Mouse (Mus musculus) embryonic facial prominence, embryonic 14.5 days (tissue): ENCODE results near the gene Zdhhc18. TPM values are rescaled to one million over a fixed set of nuclear protein-coding genes. Genes with fewer than 3 reads are reported as not detected.

Experiments used
- ATAC-seq: fragments of 200-750 bp; cut with Nextera tagmentation; 2 replicates; pipeline ENCODE4 v1.8.0; 2017; ENCODE audit warnings: low read depth, moderate number of reproducible peaks, moderate TSS enrichment
- DNase-seq: peaks from one replicate; pipeline ENCODE4 v3.0.0-alpha.2; 2015; ENCODE audit warnings: low spot score
- H3K27ac ChIP-seq: fragments of 300-500 bp; sonication (generic); replicated peaks from 2 replicates; pipeline ENCODE4 v1.5.1; 2014; ENCODE audit warnings: low read depth, mild to moderate bottlenecking, low read length, moderate library complexity
- H3K27me3 ChIP-seq: fragments of 300-500 bp; sonication (generic); replicated peaks from 2 replicates; pipeline ENCODE4 v1.6.1; 2014; ENCODE audit warnings: low read length; ENCODE audit not compliant: control insufficient read depth, insufficient read depth
- H3K36me3 ChIP-seq: fragments of 300-500 bp; sonication (generic); 2 replicates; pipeline ENCODE4 v1.6.1; 2014; ENCODE audit warnings: low read length, mixed read lengths; ENCODE audit not compliant: control insufficient read depth, insufficient read depth
- H3K4me1 ChIP-seq: fragments of 300-500 bp; sonication (generic); 2 replicates; pipeline ENCODE4 v1.6.1; 2014; ENCODE audit warnings: antibody characterized with exemption, low read length; ENCODE audit not compliant: control insufficient read depth, insufficient read depth
- H3K4me2 ChIP-seq: fragments of 300-500 bp; sonication (generic); 2 replicates; pipeline ENCODE4 v1.6.1; 2014; ENCODE audit warnings: low read depth, mild to moderate bottlenecking, low read length, moderate library complexity, mixed read lengths
- H3K4me3 ChIP-seq: fragments of 300-500 bp; sonication (generic); 2 replicates; pipeline ENCODE4 v1.5.1; 2014; ENCODE audit warnings: low read depth, mild to moderate bottlenecking, low read length
- H3K9ac ChIP-seq: fragments of 300-500 bp; sonication (generic); 2 replicates; pipeline ENCODE4 v1.6.1; 2014; ENCODE audit warnings: low read depth, mild to moderate bottlenecking, low read length, moderate library complexity, mixed read lengths
- H3K9me3 ChIP-seq: fragments of 300-500 bp; sonication (generic); 2 replicates; pipeline ENCODE4 v1.6.1; 2016; ENCODE audit warnings: low read length; ENCODE audit not compliant: control insufficient read depth
- WGBS: fragments of 180-500 bp; shearing (Covaris S2); extraction: QIAGEN DNeasy Blood & Tissue Kit; methylation state at CpG from one replicate; pipeline ENCODE4 v1.1.7; 2014; 5-methylcytosine and 5-hydroxymethylcytosine counted together
- polyA plus RNA-seq: library from polyadenylated mRNA; unstranded; fragments of >200 nt; fragmentation: Nextera tagmentation; extraction: Ambion mirVana; gene quantifications from 2 replicates; pipeline ENCODE4 v1.2.1, GENCODE M21; 2014

Gene Zdhhc18
- polyA plus RNA-seq, 1 experiment from 2014 or later = 2.1 TPM

DNA sequence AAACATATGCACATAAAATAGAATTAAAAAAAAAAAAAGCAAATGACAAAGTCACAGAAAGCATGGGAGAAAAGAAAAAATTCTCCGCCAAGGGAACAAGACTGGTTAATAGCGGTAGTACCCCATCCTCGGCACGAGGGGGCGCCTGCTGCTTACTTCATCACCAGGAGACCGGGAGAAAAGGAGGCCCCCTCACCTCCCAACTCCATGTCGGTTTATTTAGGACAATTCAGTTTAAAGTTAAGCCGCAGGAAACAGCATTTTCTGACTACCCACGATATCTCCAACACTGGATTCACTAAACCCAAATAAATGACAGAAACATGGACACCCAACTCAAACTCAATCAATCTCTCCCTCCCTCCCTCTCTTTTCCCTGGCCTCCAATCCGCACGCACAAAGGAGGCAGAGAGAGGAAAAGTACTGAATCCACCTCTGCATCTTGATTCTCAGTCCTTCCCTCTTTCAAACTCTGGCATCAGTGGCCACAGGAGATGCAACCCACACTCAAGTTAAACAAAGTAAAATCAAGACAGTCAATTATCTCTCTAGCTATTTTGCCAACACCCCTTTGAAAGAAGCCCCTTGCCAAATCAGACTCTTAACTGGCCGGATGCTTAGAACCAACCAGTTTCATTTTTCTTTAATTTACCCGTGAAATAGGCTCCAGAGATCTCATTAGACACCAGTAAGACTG is 21.4 kb upstream of the Zdhhc18 start:
- peak overlapping the region; percentile 83 for H3K4me3 ChIP-seq
- H3K4me1 ChIP-seq = peaks cover 37% of the 10 kb centered on the region
- peak overlapping the region; percentile 99 for H3K27ac ChIP-seq
- 2% methylated on average over 13 of the region's 13 CpGs for WGBS
- H3K9me3 ChIP-seq = no peaks in the 10 kb centered on the region
- H3K4me2 ChIP-seq = peak overlapping the region; percentile 93
- DNase-seq (peak; percentile 93), ATAC-seq (no peak)
- peak overlapping the region; percentile 89 for H3K9ac ChIP-seq
- peaks cover 6% of the 10 kb centered on the region; the same call in 1 of the 2 replicates for H3K36me3 ChIP-seq
- no peaks in the 10 kb centered on the region for H3K27me3 ChIP-seq

DNA sequence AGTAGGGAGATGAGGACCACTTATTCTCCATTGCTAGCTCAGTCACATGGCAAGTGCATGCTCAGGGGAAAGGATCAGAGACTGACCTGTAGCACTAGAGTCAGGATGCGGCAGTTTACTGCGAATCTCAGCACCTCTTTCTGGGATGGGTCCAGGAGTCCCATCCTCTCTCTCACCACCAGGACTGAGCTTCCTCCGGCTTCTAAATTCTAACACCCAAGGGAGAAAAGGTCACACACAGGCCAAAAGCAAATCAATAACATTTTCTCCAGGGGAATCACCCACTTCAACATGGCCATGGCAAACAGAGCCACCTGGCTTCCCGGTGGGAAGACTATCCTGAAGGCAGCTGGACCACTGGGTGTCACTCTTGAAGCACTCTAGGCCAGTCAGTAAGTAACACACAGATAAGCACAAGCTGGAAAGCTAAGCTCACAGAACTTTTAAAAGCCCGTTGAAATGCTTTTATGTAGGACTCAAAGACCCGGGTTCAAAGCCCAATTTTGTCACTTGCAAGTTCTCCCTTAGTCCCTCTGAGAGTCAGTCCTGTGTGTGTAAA is 19.8 kb upstream of the Zdhhc18 start:
- 0 out of 2 replicates have a peak overlapping the region, but pooled peaks have one; percentile 93 for H3K4me2 ChIP-seq
- DNase-seq (no peak), ATAC-seq (no peak)
- H3K4me1 ChIP-seq = peaks cover 30% of the 10 kb centered on the region
- no peak overlapping the region for H3K4me3 ChIP-seq
- H3K9ac ChIP-seq = peak overlapping the region; percentile 3; the same call in 1 of the 2 replicates
- WGBS = 65% methylated on average over 6 of the region's 6 CpGs
- no peaks in the 10 kb centered on the region for H3K9me3 ChIP-seq
- no peaks in the 10 kb centered on the region for H3K27me3 ChIP-seq
- H3K36me3 ChIP-seq = peaks cover 13% of the 10 kb centered on the region; the same call in 1 of the 2 replicates
- H3K27ac ChIP-seq = no peak overlapping the region

DNA sequence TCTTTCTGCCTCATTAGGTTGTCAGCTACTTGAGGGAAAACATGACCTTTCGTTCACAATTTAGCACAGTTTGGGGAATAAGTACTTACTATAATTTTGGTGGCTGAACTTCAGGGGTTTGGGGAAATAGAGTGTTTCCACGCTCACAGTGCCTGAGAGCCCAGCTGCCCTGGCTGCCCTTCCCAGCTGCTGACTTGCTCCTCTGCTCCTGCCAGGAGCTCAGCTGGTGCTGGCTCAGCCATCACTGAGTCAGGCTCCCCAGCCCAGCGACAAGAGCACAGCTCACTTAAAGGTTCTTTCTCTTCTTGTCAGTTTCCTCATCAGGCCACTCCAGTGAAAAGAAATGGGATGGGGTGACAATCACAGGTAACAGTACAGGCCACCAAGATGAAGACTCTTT is 18.6 kb upstream of the Zdhhc18 start:
- no peak overlapping the region for H3K4me3 ChIP-seq
- H3K9ac ChIP-seq = peak overlapping the region; percentile 0; the same call in 1 of the 2 replicates
- H3K27ac ChIP-seq = no peak overlapping the region
- H3K27me3 ChIP-seq = no peaks in the 10 kb centered on the region
- H3K4me2 ChIP-seq = no peak overlapping the region
- ATAC-seq = no peak
- H3K36me3 ChIP-seq = peaks cover 19% of the 10 kb centered on the region; the same call in 1 of the 2 replicates
- H3K9me3 ChIP-seq = no peaks in the 10 kb centered on the region
- peaks cover 19% of the 10 kb centered on the region for H3K4me1 ChIP-seq
- WGBS = 68% methylated on average over 3 of the region's 3 CpGs
- DNase-seq = no peak

DNA sequence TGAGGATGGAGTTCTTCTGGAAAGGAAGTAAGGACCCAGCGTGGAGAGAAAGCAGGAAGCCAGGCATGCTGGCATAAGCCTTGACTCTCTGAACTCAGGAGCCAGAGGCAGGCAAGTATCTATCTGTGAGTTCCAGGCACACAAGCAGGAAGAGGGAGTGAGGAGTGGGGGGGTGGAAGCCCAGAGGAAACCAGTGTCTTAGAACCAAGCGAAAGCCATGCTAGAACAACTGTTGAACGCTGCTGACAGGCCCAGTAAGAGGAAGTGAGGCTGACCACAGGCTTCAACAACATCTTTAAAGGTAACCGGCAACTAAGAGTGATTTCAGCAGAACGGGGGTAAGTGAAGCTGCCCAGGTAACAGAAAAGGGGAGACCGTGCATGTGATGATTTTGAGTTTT is 16.2 kb upstream of the Zdhhc18 start:
- Histone ChIP-seq H3K4me1 (peaks cover 15% of the 10 kb centered on the region), H3K9me3 (no peaks in the 10 kb centered on the region), H3K27me3 (no peaks in the 10 kb centered on the region), H3K4me2 (no peak overlapping the region), H3K9ac (no peak overlapping the region), H3K27ac (no peak overlapping the region), H3K36me3 (peaks cover 29% of the 10 kb centered on the region; the same call in 1 of the 2 replicates), H3K4me3 (no peak overlapping the region)
- DNase-seq (no peak), ATAC-seq (no peak)
- 80% methylated on average over 6 of the region's 6 CpGs for WGBS

DNA sequence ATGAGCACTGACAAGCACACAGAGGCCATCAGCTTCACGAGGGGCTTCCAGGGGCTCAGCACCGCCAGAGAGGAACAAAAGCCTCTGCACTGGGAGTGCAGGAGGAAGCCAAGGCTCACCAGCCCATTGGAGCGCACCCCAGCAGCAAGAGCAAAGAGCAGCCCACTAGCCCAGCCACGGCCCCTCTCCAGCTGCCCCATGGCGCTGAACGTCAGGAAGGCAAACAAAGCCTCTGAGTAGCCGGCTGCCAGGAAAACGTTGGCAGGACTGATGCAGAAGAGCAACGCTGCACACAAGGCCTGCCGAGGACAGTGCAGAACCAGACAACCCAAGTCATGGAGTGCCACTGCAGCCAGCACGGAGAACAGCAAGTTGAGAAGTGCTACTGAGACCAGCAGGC is 15.2 kb upstream of the Zdhhc18 start:
- H3K4me2 ChIP-seq = no peak overlapping the region
- no peaks in the 10 kb centered on the region for H3K9me3 ChIP-seq
- DNase-seq (no peak), ATAC-seq (no peak)
- no peak overlapping the region for H3K9ac ChIP-seq
- peaks cover 29% of the 10 kb centered on the region; the same call in 1 of the 2 replicates for H3K36me3 ChIP-seq
- H3K27me3 ChIP-seq = no peaks in the 10 kb centered on the region
- H3K4me3 ChIP-seq = no peak overlapping the region
- H3K4me1 ChIP-seq = peaks cover 16% of the 10 kb centered on the region
- 52% methylated on average over 9 of the region's 11 CpGs for WGBS
- no peak overlapping the region for H3K27ac ChIP-seq

DNA sequence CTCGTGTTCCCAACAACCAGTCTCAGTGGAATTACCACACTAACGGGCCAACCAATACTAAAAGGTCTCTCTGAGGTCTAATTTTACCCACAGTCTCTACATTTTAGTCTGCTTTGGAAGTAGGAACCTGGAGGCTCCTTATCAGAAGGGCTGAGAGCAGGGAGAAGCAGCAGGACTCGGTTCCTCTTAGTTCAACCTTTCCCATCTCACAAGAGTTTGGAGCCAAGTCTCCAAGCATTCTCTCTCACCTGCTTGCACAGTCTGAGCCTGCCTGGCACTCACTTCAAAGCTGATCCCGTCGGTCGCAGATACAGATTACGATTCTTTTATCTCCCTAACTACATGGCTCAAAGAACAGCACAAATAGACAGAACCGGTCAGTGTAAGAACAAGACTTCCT is 13.0 kb upstream of the Zdhhc18 start:
- no peaks in the 10 kb centered on the region for H3K9me3 ChIP-seq
- peaks cover 23% of the 10 kb centered on the region for H3K4me1 ChIP-seq
- peaks cover 29% of the 10 kb centered on the region; the same call in 1 of the 2 replicates for H3K36me3 ChIP-seq
- H3K4me2 ChIP-seq = no peak overlapping the region
- no peak overlapping the region for H3K9ac ChIP-seq
- 88% methylated on average over 8 of the region's 8 CpGs for WGBS
- DNase-seq (no peak), ATAC-seq (no peak)
- no peak overlapping the region for H3K4me3 ChIP-seq
- H3K27me3 ChIP-seq = no peaks in the 10 kb centered on the region
- H3K27ac ChIP-seq = no peak overlapping the region

DNA sequence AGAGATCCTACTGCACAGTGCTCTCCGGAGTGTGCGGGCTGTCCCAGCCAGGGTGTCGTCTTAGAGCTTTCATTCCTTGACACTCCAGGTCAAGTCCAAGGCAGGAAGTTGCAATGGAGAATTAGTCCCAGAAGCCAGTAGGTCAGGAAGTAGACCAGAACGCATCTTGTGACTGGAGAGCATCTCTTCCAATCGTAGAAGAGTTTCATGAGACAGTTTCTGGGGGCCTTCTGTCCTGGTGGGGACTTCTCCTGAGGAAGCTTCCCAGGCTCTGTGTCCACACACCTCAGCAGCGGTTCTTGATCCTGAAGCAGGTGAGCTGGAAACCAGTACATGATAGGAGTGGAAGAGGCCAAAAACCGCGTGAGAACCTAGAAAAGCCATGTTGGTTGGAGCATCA is 12.5 kb upstream of the Zdhhc18 start:
- DNase-seq = no peak
- Histone ChIP-seq H3K4me3 (no peak overlapping the region), H3K27ac (no peak overlapping the region), H3K4me2 (no peak overlapping the region), H3K27me3 (no peaks in the 10 kb centered on the region), H3K9ac (no peak overlapping the region), H3K36me3 (peaks cover 29% of the 10 kb centered on the region; the same call in 1 of the 2 replicates), H3K9me3 (no peaks in the 10 kb centered on the region), H3K4me1 (peaks cover 23% of the 10 kb centered on the region)
- no peak for ATAC-seq
- WGBS = 85% methylated on average over 8 of the region's 8 CpGs

DNA sequence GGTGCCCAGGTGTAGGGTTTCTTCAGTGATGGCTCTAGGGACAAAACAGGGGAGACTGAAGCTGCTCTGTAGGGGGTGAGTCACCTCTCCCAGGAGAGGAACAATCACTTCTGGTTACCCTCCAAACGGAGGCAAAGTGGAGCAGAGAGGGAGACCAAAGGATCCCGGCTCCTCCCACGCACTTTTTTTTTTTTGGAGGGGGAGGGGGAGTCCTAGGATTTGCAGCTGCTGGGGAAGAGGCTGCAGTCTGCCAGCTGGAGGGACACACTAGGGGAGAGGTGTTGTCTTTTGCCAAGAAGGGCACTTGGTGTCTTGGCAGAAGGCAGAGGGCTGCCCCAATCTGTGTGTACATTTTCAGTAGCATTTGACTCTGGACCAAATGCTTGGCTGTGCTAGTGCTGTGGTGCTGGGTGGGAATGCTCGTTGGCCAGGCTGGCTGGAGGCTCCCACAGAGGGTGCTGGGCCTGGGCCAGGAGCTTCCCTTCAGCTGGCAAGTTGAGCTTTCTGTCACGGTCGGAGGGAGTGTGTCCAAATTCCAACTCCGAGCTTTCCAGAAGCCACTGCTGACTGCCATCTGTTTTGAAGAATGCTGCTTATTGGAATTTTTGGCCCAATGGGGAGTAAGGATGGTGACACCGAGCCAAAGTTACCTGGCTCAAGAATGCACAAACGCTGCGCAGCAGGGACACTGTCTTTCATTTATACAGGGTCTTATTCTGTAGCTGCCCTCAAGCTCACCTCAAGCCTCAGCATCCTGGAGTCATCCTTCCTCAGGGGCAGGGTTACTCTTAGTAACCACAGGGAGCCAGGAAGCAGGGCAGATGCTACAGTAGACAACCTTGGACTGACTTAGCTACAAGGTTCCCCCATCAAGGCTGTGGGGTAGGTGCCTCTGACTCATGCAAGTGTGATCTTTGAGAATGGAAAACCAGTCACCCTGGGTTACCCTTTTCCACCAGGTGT is 10.5 kb upstream of the Zdhhc18 start:
- Histone ChIP-seq H3K36me3 (peaks cover 23% of the 10 kb centered on the region; the same call in 1 of the 2 replicates), H3K27me3 (no peaks in the 10 kb centered on the region), H3K4me3 (peak overlapping the region; percentile 28), H3K9ac (peak overlapping the region; percentile 39), H3K27ac (peak overlapping the region; percentile 91), H3K4me2 (peak overlapping the region; percentile 56), H3K9me3 (no peaks in the 10 kb centered on the region), H3K4me1 (peaks cover 23% of the 10 kb centered on the region)
- WGBS = 4% methylated on average over 8 of the region's 10 CpGs
- ATAC-seq (peak; percentile 83), DNase-seq (peak; percentile 94)
